In genomic region chr4:117288927-117289801, GRCm38 (mm10) we compare ENCODE assay signal across 8 mouse cellular contexts. TPM values are rescaled to one million over a fixed set of nuclear protein-coding genes. Genes with fewer than 3 reads are reported as not detected.
A peak's percentile ranks its signal among the peaks of the same experiment; 100 is the strongest.
DNase-seq lines count a peak whose midpoint lies in the region; ATAC-seq and TF ChIP-seq lines count a peak whose summit lies in the region.

No protein-coding gene starts in this region.

- peaks cover 38% of the 10 kb centered on the region for H3K36me3 ChIP-seq in embryonic facial prominence, embryonic 10.5 days (replicated peaks)
- peaks cover 21% of the 10 kb centered on the region for H3K36me3 ChIP-seq in midbrain, postnatal 0 days (ENCODE audit: insufficient read depth, low read length)

- under 1% methylated on average over 79 of the region's 80 CpGs for WGBS in embryonic facial prominence, embryonic 10.5 days
- WGBS in midbrain, postnatal 0 days: under 1% methylated on average over 72 of the region's 80 CpGs

- peak overlapping the region; percentile 88 for H3K4me3 ChIP-seq in embryonic facial prominence, embryonic 10.5 days
- peak overlapping the region; percentile 66 for H3K4me3 ChIP-seq in midbrain, postnatal 0 days (ENCODE audit: low read depth, low read length)

- TF ChIP-seq CTCF in midbrain, postnatal 0 days (IDR thresholded peaks at IDR 0.05): no peak

- no peaks in the 10 kb centered on the region for H3K9me3 ChIP-seq in embryonic facial prominence, embryonic 10.5 days
- H3K9me3 ChIP-seq in midbrain, postnatal 0 days (ENCODE audit: low read length): no peaks in the 10 kb centered on the region

- H3K4me2 ChIP-seq in midbrain, postnatal 0 days (ENCODE audit: low read depth, low read length, poor library complexity, severe bottlenecking): peak overlapping the region; percentile 73

- peaks cover 23% of the 10 kb centered on the region for H3K27me3 ChIP-seq in embryonic facial prominence, embryonic 10.5 days (replicated peaks; ENCODE audit: low read depth, poor library complexity, severe bottlenecking)
- H3K27me3 ChIP-seq in midbrain, postnatal 0 days (ENCODE audit: insufficient read depth, low read length): no peaks in the 10 kb centered on the region; the same call in 1 of the 2 replicates

- H3K27ac ChIP-seq in embryonic facial prominence, embryonic 10.5 days (replicated peaks): peak overlapping the region; percentile 98
- peak overlapping the region; percentile 86 for H3K27ac ChIP-seq in midbrain, postnatal 0 days (ENCODE audit: low read depth, low read length)

- peak; percentile 84 for ATAC-seq in midbrain, postnatal 0 days (ENCODE audit: low FRiP score)

- H3K9ac ChIP-seq in midbrain, postnatal 0 days (replicated peaks; ENCODE audit: low read length, poor library complexity, severe bottlenecking): peak overlapping the region; percentile 91

- DNase-seq in 416B (ENCODE audit: low read depth) (peak; percentile 95), liver (peak; percentile 87)
- DNase-seq in adrenal gland, postnatal 14 days: peak; percentile 88
- peak; percentile 93 for DNase-seq in embryonic facial prominence, embryonic 10.5 days (ENCODE audit: low spot score)
- DNase-seq in heart, adult 11 months: peak; percentile 99
- peak; percentile 69 for DNase-seq in kidney, adult 11 months
- DNase-seq in midbrain, postnatal 0 days (ENCODE audit: low spot score): peak; percentile 76
- peak; percentile 81 to 83 for DNase-seq in spleen, postnatal 10 days (ENCODE audit: low spot score in 2 of 2)

- H3K4me1 ChIP-seq in embryonic facial prominence, embryonic 10.5 days: peaks cover 54% of the 10 kb centered on the region
- H3K4me1 ChIP-seq in midbrain, postnatal 0 days (ENCODE audit: insufficient read depth, low read length): 0 out of 2 replicates have a peak, but pooled peaks cover 5% of the 10 kb centered on the region

RNA-seq across cellular contexts. Expression of gene Armh1, which starts 37.2 kb away (rescaled TPM):
- 2.2 and 2.4 TPM in 2 replicates for total RNA-seq in adrenal gland, postnatal 14 days (2021)
- 0.26 TPM in 2 replicates for polyA plus RNA-seq in embryonic facial prominence, embryonic 10.5 days (2016; fragmentation: Nextera tagmentation; extraction: Ambion mirVana)
- 1.8 and 3.1 TPM in 2 replicates for total RNA-seq in midbrain, postnatal 0 days (2014; rRNA removed)
- polyA plus RNA-seq in midbrain, postnatal 0 days (2015; fragmentation: Nextera tagmentation; extraction: Ambion mirVana): 2.5 and 2.6 TPM in 2 replicates

RNA-seq across cellular contexts. Expression of gene Tmem53, which starts 37.4 kb away (rescaled TPM):
- 53.1 and 57.3 TPM in 2 replicates for total RNA-seq in adrenal gland, postnatal 14 days (2021)
- 10.8 and 11.6 TPM in 2 replicates for polyA plus RNA-seq in embryonic facial prominence, embryonic 10.5 days (2016; fragmentation: Nextera tagmentation; extraction: Ambion mirVana)
- total RNA-seq in midbrain, postnatal 0 days (2014; rRNA removed): 7.6 and 10.5 TPM in 2 replicates
- polyA plus RNA-seq in midbrain, postnatal 0 days (2015; fragmentation: Nextera tagmentation; extraction: Ambion mirVana): 9.7 and 12.6 TPM in 2 replicates

Comparison
In these comparisons a context has a peak if more than half of its experiments do, and no peak if none do; other contexts are left out.
1. Peak in every context shown above with its lines: DNase-seq, ATAC-seq, H3K4me3 ChIP-seq and H3K27ac ChIP-seq.